Mouse (Mus musculus) MEL (cell line): Measurements from ENCODE around the gene Gcnt3. TPM values are rescaled to one million over a fixed set of nuclear protein-coding genes. Genes with fewer than 3 reads are reported as not detected.
A peak's percentile ranks its signal among the peaks of the same experiment; 100 is the strongest.
"Not testable (repeated sequence)": the region's sequence is repeated elsewhere in the genome, so short reads cannot be mapped to it uniquely, and the experiment has no call there.

Experiments used
- DNase-seq: peaks from one replicate; pipeline ENCODE4 v3.0.0; 2011; ENCODE audit warnings: low read depth, low spot score
- H3K27ac ChIP-seq: 2 replicates; pipeline ENCODE4 v1.5.1; 2012; ENCODE audit warnings: low read depth, mild to moderate bottlenecking, control low read depth, low read length, moderate library complexity; ENCODE audit not compliant: control insufficient read depth
- H3K27me3 ChIP-seq, 2 experiments: fragments of 150-350 bp in 1 of 2; sonication (generic) in 1 of 2; 2 replicates each; pipeline ENCODE4 v1.6.1; 2012; ENCODE audit warnings: low read length in 2 of 2, mild to moderate bottlenecking in 2 of 2, improper control_type of control experiment in 1 of 2, moderate library complexity in 1 of 2; ENCODE audit not compliant: insufficient read depth in 2 of 2, control insufficient read depth in 1 of 2
- H3K36me3 ChIP-seq, 2 experiments: 2 replicates each; pipeline ENCODE4 v1.6.1; 2012 to 2014; ENCODE audit warnings: low read length in 2 of 2, improper control_type of control experiment in 1 of 2, inconsistent platforms in 1 of 2, mild to moderate bottlenecking in 1 of 2; ENCODE audit not compliant: insufficient read depth in 2 of 2, control insufficient read depth in 1 of 2
- H3K4me1 ChIP-seq, 2 experiments: fragments of 150-350 bp in 1 of 2; sonication (generic) in 1 of 2; 2 replicates each; pipeline ENCODE4 v1.6.1; 2012; ENCODE audit warnings: low read length in 2 of 2, improper control_type of control experiment in 1 of 2, mild to moderate bottlenecking in 1 of 2; ENCODE audit not compliant: insufficient read depth in 2 of 2, control insufficient read depth in 1 of 2
- H3K4me3 ChIP-seq, 2 experiments: fragments of 150-350 bp in 1 of 2; sonication (generic) in 1 of 2; 2 replicates each; pipeline ENCODE4 v1.5.1; 2012; ENCODE audit warnings: low read depth in 2 of 2, low read length in 2 of 2, mild to moderate bottlenecking in 2 of 2, moderate library complexity in 2 of 2, control low read depth in 1 of 2, improper control_type of control experiment in 1 of 2; ENCODE audit not compliant: control insufficient read depth in 1 of 2, insufficient read depth in 1 of 2
- H3K79me2 ChIP-seq: 2 replicates; pipeline ENCODE4 v1.6.1; 2012; ENCODE audit warnings: mild to moderate bottlenecking, low read length, moderate library complexity; ENCODE audit not compliant: control insufficient read depth, poor library complexity, insufficient read depth
- H3K9ac ChIP-seq: 2 replicates; pipeline ENCODE4 v1.6.1; 2012; ENCODE audit warnings: low read depth, mild to moderate bottlenecking, control low read depth, low read length, moderate library complexity; ENCODE audit not compliant: control insufficient read depth, poor library complexity, severe bottlenecking
- H3K9me3 ChIP-seq: fragments of 150-350 bp; sonication (generic); replicated peaks from 2 replicates; pipeline ENCODE4 v1.6.1; 2012; ENCODE audit warnings: mild to moderate bottlenecking, low read length, improper control_type of control experiment, moderate library complexity; ENCODE audit not compliant: insufficient read depth
- BHLHE40 ChIP-seq: IDR thresholded peaks from 2 replicates; pipeline ENCODE4 v1.6.1; 2012; ENCODE audit warnings: low read depth, mild to moderate bottlenecking, inconsistent platforms, low read length, improper control_type of control experiment, borderline replicate concordance
- CHD2 ChIP-seq: IDR thresholded peaks from 2 replicates; pipeline ENCODE4 v1.6.1; 2011; ENCODE audit warnings: low read length, improper control_type of control experiment
- EP300 ChIP-seq, 2 experiments: IDR thresholded peaks; 2 replicates each; pipeline ENCODE4 v1.6.1; 2011; ENCODE audit warnings: improper control_type of control experiment in 2 of 2, low read length in 2 of 2, low read depth in 1 of 2, mild to moderate bottlenecking in 1 of 2
- ETS1 ChIP-seq: IDR thresholded peaks from 2 replicates; pipeline ENCODE4 v1.6.1; 2012; ENCODE audit warnings: low read depth, mild to moderate bottlenecking, inconsistent platforms, low read length, improper control_type of control experiment, moderate library complexity
- GATA1 ChIP-seq: IDR thresholded peaks from 2 replicates; pipeline ENCODE4 v1.6.1; 2011; ENCODE audit warnings: low read depth, low read length, improper control_type of control experiment
- KAT2A ChIP-seq: conservative IDR thresholded peaks from 2 replicates; pipeline ENCODE4 v1.6.1; 2012; ENCODE audit warnings: low read depth, low read length, improper control_type of control experiment, inconsistent platforms
- MAFK ChIP-seq: IDR thresholded peaks from 2 replicates; pipeline ENCODE4 v1.6.1; 2011; ENCODE audit warnings: low read depth, mild to moderate bottlenecking, low read length, improper control_type of control experiment, borderline replicate concordance
- MEF2A ChIP-seq: IDR thresholded peaks from 2 replicates; pipeline ENCODE4 v1.6.1; 2014; ENCODE audit warnings: low read depth, mild to moderate bottlenecking, inconsistent platforms, low read length, improper control_type of control experiment; ENCODE audit not compliant: poor library complexity, insufficient replicate concordance, severe bottlenecking; ENCODE audit errors: extremely low read depth
- MXI1 ChIP-seq: IDR thresholded peaks from 2 replicates; pipeline ENCODE4 v1.6.1; 2011; ENCODE audit warnings: mild to moderate bottlenecking, low read depth, low read length, improper control_type of control experiment
- MYB ChIP-seq: IDR thresholded peaks from 2 replicates; pipeline ENCODE4 v1.6.1; 2011; ENCODE audit warnings: mild to moderate bottlenecking, low read depth, low read length, improper control_type of control experiment
- POLR2A ChIP-seq, 2 experiments: IDR thresholded peaks; 2 replicates each; pipeline ENCODE4 v1.6.1; 2011 to 2012; ENCODE audit warnings: low read length in 2 of 2, mild to moderate bottlenecking in 2 of 2, control low read depth in 1 of 2, improper control_type of control experiment in 1 of 2, low read depth in 1 of 2, moderate library complexity in 1 of 2; ENCODE audit not compliant: control insufficient read depth in 1 of 2, insufficient read depth in 1 of 2, poor library complexity in 1 of 2
- RCOR1 ChIP-seq: IDR thresholded peaks from 2 replicates; pipeline ENCODE4 v1.6.1; 2012; ENCODE audit warnings: low read depth, mild to moderate bottlenecking, inconsistent platforms, low read length, improper control_type of control experiment
- SIN3A ChIP-seq: IDR thresholded peaks from 2 replicates; pipeline ENCODE4 v1.6.1; 2012; ENCODE audit warnings: low read length, improper control_type of control experiment, inconsistent platforms
- TAL1 ChIP-seq: IDR thresholded peaks from 2 replicates; pipeline ENCODE4 v1.6.1; 2012; ENCODE audit warnings: mild to moderate bottlenecking, inconsistent platforms, low read length, moderate library complexity, mixed read lengths
- TBP ChIP-seq: IDR thresholded peaks from 2 replicates; pipeline ENCODE4 v1.8.0; 2011; ENCODE audit warnings: low read depth, low read length, improper control_type of control experiment
- USF1 ChIP-seq: IDR thresholded peaks from 2 replicates; pipeline ENCODE4 v1.6.1; 2014; ENCODE audit warnings: low read depth, mild to moderate bottlenecking, inconsistent platforms, low read length, improper control_type of control experiment, moderate library complexity
- USF2 ChIP-seq, 2 experiments: IDR thresholded peaks; 2 replicates each; pipeline ENCODE4 v1.6.1; 2011 to 2012; ENCODE audit warnings: improper control_type of control experiment in 2 of 2, low read length in 2 of 2, borderline replicate concordance in 1 of 2, inconsistent platforms in 1 of 2, low read depth in 1 of 2, mild to moderate bottlenecking in 1 of 2; ENCODE audit not compliant: insufficient read depth in 1 of 2
- ZMIZ1 ChIP-seq: IDR thresholded peaks from 2 replicates; pipeline ENCODE4 v1.6.1; 2012; ENCODE audit warnings: low read depth, mild to moderate bottlenecking, inconsistent platforms, low read length, improper control_type of control experiment, moderate library complexity
- ZNF384 ChIP-seq: IDR thresholded peaks from 2 replicates; pipeline ENCODE4 v1.6.1; 2012; ENCODE audit warnings: low read depth, mild to moderate bottlenecking, inconsistent platforms, low read length, improper control_type of control experiment
- polyA plus RNA-seq, 2 experiments: library from polyadenylated mRNA; stranded (reverse) in 1 of 2; unstranded in 1 of 2; fragments of >175 nt in 1 of 2; fragments of >200 nt in 1 of 2; gene quantifications; 2 replicates each; pipeline versions ENCODE4 v1.2.1 to v1.2.4; 2012; ENCODE audit warnings: low replicate concordance in 2 of 2, low read depth in 1 of 2; ENCODE audit not compliant: insufficient read length in 2 of 2, insufficient read depth in 1 of 2, missing spikeins in 1 of 2
- total RNA-seq: library from RNA; depleted of rRNA; stranded (reverse); fragments of 300-350 nt; gene quantifications from 2 replicates; pipeline ENCODE4 v1.2.3, GENCODE M21; 2012

Gcnt3 gene
- total and polyA plus RNA-seq, 3 experiments, result not detected

GRCm38 (mm10) chr9:70024648-70025047, 13.2 kb downstream of the Gcnt3 start:
- H3K27ac ChIP-seq, result no peak overlapping the region
- H3K36me3 ChIP-seq, result peaks cover 5 to 20% of the 10 kb centered on the region in 2 experiments
- DNase-seq, result peak; percentile 49
- no peaks in the 10 kb centered on the region for H3K9me3 ChIP-seq
- no peak overlapping the region for H3K4me3 ChIP-seq
- peaks cover 6 to 8% of the 10 kb centered on the region in 2 experiments; a peak in 3 of 4 replicates for H3K4me1 ChIP-seq
- H3K79me2 ChIP-seq, result no peaks in the 10 kb centered on the region
- TF ChIP-seq MEF2A, result no peak
- TF ChIP-seq USF1, result no peak
- no peak for TF ChIP-seq ETS1
- no peak overlapping the region for H3K9ac ChIP-seq
- no peaks in the 10 kb centered on the region for H3K27me3 ChIP-seq

GRCm38 (mm10) chr9:70023615-70024014, 14.3 kb downstream of the Gcnt3 start:
- H3K27ac ChIP-seq, H3K9me3 ChIP-seq, H3K27me3 ChIP-seq, H3K9ac ChIP-seq, H3K4me1 ChIP-seq, H3K79me2 ChIP-seq, DNase-seq, H3K4me3 ChIP-seq: not testable (repeated sequence)
- peaks cover 6 to 20% of the 10 kb centered on the region in 2 experiments for H3K36me3 ChIP-seq
- 0 out of 2 replicates have a peak, but pooled peaks have one; percentile 41 for TF ChIP-seq ZNF384

- DNase-seq, result no peak
- Histone ChIP-seq H3K27me3 (no peaks in the 10 kb centered on the region), H3K27ac (no peak overlapping the region), H3K4me3 (no peak overlapping the region)
- TF ChIP-seq POLR2A (IDR thresholded peaks at IDR 0.05; ENCODE audit: control insufficient read depth in 1 of 2, insufficient read depth in 1 of 2, low read depth in 1 of 2, low read length in 2 of 2, poor library complexity in 1 of 2) (no peak), GATA1 (peak; percentile 47; the same call in 1 of the 2 replicates)
- TF ChIP-seq, all 39 proteins: peak for 1
- Histone ChIP-seq H3K9ac (no peak overlapping the region), H3K4me1 (peaks cover 6 to 10% of the 10 kb centered on the region in 2 experiments; a peak in 3 of 4 replicates), H3K79me2 (no peaks in the 10 kb centered on the region), H3K36me3 (peaks cover 6 to 20% of the 10 kb centered on the region in 2 experiments), H3K9me3 (no peaks in the 10 kb centered on the region)
These were observed 15.8 kb downstream of the Gcnt3 start for GRCm38 (mm10) chr9:70022083-70022482.

- H3K27me3 ChIP-seq, result no peaks in the 10 kb centered on the region
- peaks cover 10 to 23% of the 10 kb centered on the region in 2 experiments for H3K36me3 ChIP-seq
- H3K27ac ChIP-seq, result no peak overlapping the region
- H3K4me1 ChIP-seq, result peaks cover 6 to 13% of the 10 kb centered on the region in 2 experiments; a peak in 3 of 4 replicates
- no peaks in the 10 kb centered on the region for H3K79me2 ChIP-seq
- no peaks in the 10 kb centered on the region for H3K9me3 ChIP-seq
- DNase-seq, result peak; percentile 57
- no peak overlapping the region for H3K4me3 ChIP-seq
- H3K9ac ChIP-seq, result no peak overlapping the region
- TF ChIP-seq SIN3A (no peak), CHD2 (no peak), BHLHE40 (no peak), TAL1 (peak; percentile 18; the same call in 1 of the 2 replicates), TBP (no peak), MXI1 (no peak), EP300 (IDR thresholded peaks at IDR 0.05; ENCODE audit: low read depth in 1 of 2, low read length in 2 of 2) (peak in 1 of 2 experiments; percentile 43; a peak in 1 of 4 replicates), KAT2A (no peak), ZMIZ1 (no peak), MYB (no peak), RCOR1 (no peak), ZNF384 (no peak), POLR2A (IDR thresholded peaks at IDR 0.05; ENCODE audit: control insufficient read depth in 1 of 2, insufficient read depth in 1 of 2, low read depth in 1 of 2, low read length in 2 of 2, poor library complexity in 1 of 2) (no peak), GATA1 (0 out of 2 replicates have a peak, but pooled peaks have one; percentile 18), MAFK (no peak), USF2 (IDR thresholded peaks at IDR 0.05; ENCODE audit: borderline replicate concordance in 1 of 2, insufficient read depth in 1 of 2, low read depth in 1 of 2, low read length in 2 of 2) (no peak)
These were observed 16.3 kb downstream of the Gcnt3 start for GRCm38 (mm10) chr9:70021610-70022009.
